Mouse (Mus musculus) heart, postnatal 0 days (tissue): Measurements from ENCODE around the gene Fut8. TPM values are rescaled to one million over a fixed set of nuclear protein-coding genes. Genes with fewer than 3 reads are reported as not detected.

Source experiments
- ATAC-seq: fragments of 200-750 bp; cut with Nextera tagmentation; 2 replicates; pipeline ENCODE4 v1.8.0; 2017; ENCODE audit warnings: low read depth, moderate number of reproducible peaks, moderate library complexity; ENCODE audit not compliant: insufficient read depth
- DNase-seq: peaks from one replicate; pipeline ENCODE4 v3.0.0-alpha.2; 2016; ENCODE audit warnings: low spot score
- H3K27ac ChIP-seq: fragments of 300-500 bp; sonication (generic); 2 replicates; pipeline ENCODE4 v1.5.1; 2014; ENCODE audit warnings: low read depth, mild to moderate bottlenecking
- H3K27me3 ChIP-seq: fragments of 300-500 bp; sonication (generic); 2 replicates; pipeline ENCODE4 v1.6.1; 2014; ENCODE audit warnings: low read length, mixed read lengths; ENCODE audit not compliant: control insufficient read depth, insufficient read depth
- H3K36me3 ChIP-seq: fragments of 300-500 bp; sonication (generic); replicated peaks from 2 replicates; pipeline ENCODE4 v1.6.1; 2014; ENCODE audit warnings: low read length, mixed read lengths; ENCODE audit not compliant: control insufficient read depth, insufficient read depth
- H3K4me1 ChIP-seq: fragments of 300-500 bp; sonication (generic); 2 replicates; pipeline ENCODE4 v1.6.1; 2014; ENCODE audit warnings: antibody characterized with exemption; ENCODE audit not compliant: control insufficient read depth, insufficient read depth
- H3K4me2 ChIP-seq: fragments of 300-500 bp; sonication (generic); 2 replicates; pipeline ENCODE4 v1.6.1; 2014; ENCODE audit warnings: low read depth, mild to moderate bottlenecking, low read length, moderate library complexity
- H3K4me3 ChIP-seq: fragments of 300-500 bp; sonication (generic); 2 replicates; pipeline ENCODE4 v1.5.1; 2014; ENCODE audit warnings: low read depth, low read length
- H3K9ac ChIP-seq: fragments of 300-500 bp; sonication (generic); replicated peaks from 2 replicates; pipeline ENCODE4 v1.6.1; 2014; ENCODE audit warnings: low read depth, low read length, mixed read lengths
- H3K9me3 ChIP-seq: fragments of 300-500 bp; sonication (generic); replicated peaks from 2 replicates; pipeline ENCODE4 v1.6.1; 2016; ENCODE audit warnings: low read length; ENCODE audit not compliant: control insufficient read depth
- CTCF ChIP-seq: IDR thresholded peaks from 2 replicates; pipeline ENCODE4 v1.5.1; 2016; ENCODE audit warnings: antibody characterized with exemption, control low read depth, low read depth
- EP300 ChIP-seq: IDR thresholded peaks from 2 replicates; pipeline ENCODE4 v1.6.1; 2016; ENCODE audit warnings: antibody characterized with exemption, low read depth
- WGBS: fragments of 180-500 bp; shearing (Covaris S2); extraction: QIAGEN DNeasy Blood & Tissue Kit; methylation state at CpG from one replicate; pipeline ENCODE4 v1.1.7; 2014; 5-methylcytosine and 5-hydroxymethylcytosine counted together
- polyA plus RNA-seq: library from polyadenylated mRNA; unstranded; fragments of >200 nt; fragmentation: Nextera tagmentation; extraction: Ambion mirVana; gene quantifications from 2 replicates; pipeline ENCODE4 v1.2.1, GENCODE M21; 2015
- total RNA-seq: library from RNA; depleted of rRNA; stranded (reverse); fragments of >200 nt; gene quantifications from 2 replicates; pipeline ENCODE4 v1.2.3, GENCODE M21; 2014; ENCODE audit warnings: low replicate concordance

Fut8 gene
- total and polyA plus RNA-seq, 2 experiments from 2014 or later: 11.1 to 20.2 TPM

GRCm38 (mm10) chr12:77500439-77501055, 262.6 kb downstream of the Fut8 start:
- Histone ChIP-seq H3K4me2 (no peak overlapping the region), H3K27me3 (0 out of 2 replicates have a peak, but pooled peaks cover 5% of the 10 kb centered on the region), H3K9me3 (no peaks in the 10 kb centered on the region), H3K27ac (no peak overlapping the region), H3K4me1 (peaks cover 9% of the 10 kb centered on the region; the same call in 1 of the 2 replicates), H3K36me3 (no peaks in the 10 kb centered on the region), H3K4me3 (no peak overlapping the region), H3K9ac (no peak overlapping the region)
- DNase-seq (no peak), ATAC-seq (no peak)
- TF ChIP-seq CTCF (no peak), EP300 (no peak)
- WGBS: 74% methylated on average over 5 of the region's 5 CpGs

GRCm38 (mm10) chr12:77501466-77502240, 263.7 kb downstream of the Fut8 start:
- Histone ChIP-seq H3K27me3 (0 out of 2 replicates have a peak, but pooled peaks cover 3% of the 10 kb centered on the region), H3K4me2 (no peak overlapping the region), H3K36me3 (no peaks in the 10 kb centered on the region), H3K27ac (no peak overlapping the region), H3K9me3 (no peaks in the 10 kb centered on the region), H3K4me1 (peaks cover 9% of the 10 kb centered on the region; the same call in 1 of the 2 replicates), H3K4me3 (no peak overlapping the region), H3K9ac (no peak overlapping the region)
- WGBS: 30% methylated on average over 7 of the region's 7 CpGs
- TF ChIP-seq EP300: no peak
- TF ChIP-seq CTCF: no peak
- peak; percentile 17 for DNase-seq
- peak; percentile 30 for ATAC-seq

GRCm38 (mm10) chr12:77502243-77502642, 264.3 kb downstream of the Fut8 start:
- Histone ChIP-seq H3K36me3 (no peaks in the 10 kb centered on the region), H3K4me2 (no peak overlapping the region), H3K4me3 (no peak overlapping the region), H3K9ac (no peak overlapping the region), H3K4me1 (peaks cover 9% of the 10 kb centered on the region; the same call in 1 of the 2 replicates), H3K27ac (no peak overlapping the region), H3K9me3 (no peaks in the 10 kb centered on the region), H3K27me3 (no peaks in the 10 kb centered on the region)
- TF ChIP-seq CTCF (no peak), EP300 (no peak)
- peak; percentile 24 for DNase-seq
- 64% methylated on average over 3 of the region's 3 CpGs for whole genome bisulfite sequencing
- peak; percentile 66 for ATAC-seq

- WGBS: 88% methylated on average over 2 of the region's 2 CpGs
- Histone ChIP-seq H3K4me1 (peaks cover 9% of the 10 kb centered on the region; the same call in 1 of the 2 replicates), H3K9ac (no peak overlapping the region), H3K4me3 (no peak overlapping the region), H3K36me3 (no peaks in the 10 kb centered on the region), H3K27ac (no peak overlapping the region), H3K27me3 (no peaks in the 10 kb centered on the region), H3K9me3 (no peaks in the 10 kb centered on the region), H3K4me2 (no peak overlapping the region)
- no peak for TF ChIP-seq EP300
- no peak for ATAC-seq
- no peak for DNase-seq
Measured at GRCm38 (mm10) chr12:77505431-77505830, 267.5 kb downstream of the Fut8 start.

DNA sequence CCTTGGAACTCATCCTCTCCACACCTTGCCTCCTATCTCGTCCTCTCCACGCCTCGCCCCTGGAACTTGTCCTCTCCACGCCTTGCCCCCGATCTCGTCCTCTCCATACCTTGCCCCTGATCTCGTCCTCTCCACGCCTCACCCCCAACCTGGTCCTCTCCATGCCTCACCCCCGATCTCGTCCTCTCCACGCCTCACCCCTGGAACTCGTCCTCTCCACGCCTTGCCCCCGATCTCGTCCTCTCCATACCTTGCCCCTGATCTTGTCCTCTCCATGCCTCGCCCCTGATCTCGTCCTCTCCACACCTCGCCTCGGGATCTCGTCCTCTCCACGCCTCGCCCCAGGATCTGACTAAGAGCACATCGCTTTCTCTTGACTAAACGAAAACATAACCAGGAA, 269.8 kb downstream of the Fut8 start:
- H3K27me3 ChIP-seq: no peaks in the 10 kb centered on the region
- H3K4me3 ChIP-seq: no peak overlapping the region
- no peaks in the 10 kb centered on the region for H3K36me3 ChIP-seq
- TF ChIP-seq EP300 (no peak), CTCF (no peak)
- 68% methylated on average over 24 of the region's 24 CpGs for WGBS
- H3K27ac ChIP-seq: no peak overlapping the region
- H3K4me1 ChIP-seq: no peaks in the 10 kb centered on the region
- no peak for DNase-seq
- ATAC-seq: no peak
- no peaks in the 10 kb centered on the region for H3K9me3 ChIP-seq
- H3K4me2 ChIP-seq: no peak overlapping the region
- no peak overlapping the region for H3K9ac ChIP-seq
